Mouse (Mus musculus): Measurements from ENCODE around the gene Fance. TPM values are rescaled to one million over a fixed set of nuclear protein-coding genes. Genes with fewer than 3 reads are reported as not detected.

Fance gene
- polyA plus RNA-seq, 1 experiment = 56.8 TPM

GRCm38 (mm10) chr17:28308297-28309195 is 4.8 kb upstream of the Fance start:
- H3K9ac ChIP-seq (ENCODE audit: low read depth, poor library complexity, severe bottlenecking) = no peak overlapping the region

GRCm38 (mm10) chr17:28310831-28311230 is 2.5 kb upstream of the Fance start:
- Histone ChIP-seq H3K27ac (ENCODE audit: insufficient read depth, low read length) (no peak overlapping the region), H3K9me3 (replicated peaks; ENCODE audit: control insufficient read depth, insufficient read depth, low read length, poor library complexity, severe bottlenecking) (no peaks in the 10 kb centered on the region), H3K36me3 (ENCODE audit: control insufficient read depth, insufficient read depth, low read length, poor library complexity, severe bottlenecking) (no peaks in the 10 kb centered on the region), H3K9ac (ENCODE audit: low read depth, poor library complexity, severe bottlenecking) (no peak overlapping the region), H3K4me3 (ENCODE audit: low read depth, low read length) (no peak overlapping the region), H3K4me1 (ENCODE audit: control insufficient read depth, insufficient read depth, low read length) (peaks cover 2% of the 10 kb centered on the region), H3K27me3 (ENCODE audit: control insufficient read depth, insufficient read depth, low read length, poor library complexity, severe bottlenecking) (no peaks in the 10 kb centered on the region)
- TF ChIP-seq POLR2A (IDR thresholded peaks at IDR 0.05; ENCODE audit: insufficient read depth, low read length) = no peak
- TF ChIP-seq EP300 (IDR thresholded peaks at IDR 0.05; ENCODE audit: insufficient read depth, low read depth, low read length) = no peak
- peak; percentile 23 for TF ChIP-seq CTCF (IDR thresholded peaks at IDR 0.05; ENCODE audit: low read depth, low read length)

More at GRCm38 (mm10) chr17:28308297-28309195, 4.8 kb upstream of the Fance start:
- Histone ChIP-seq H3K36me3 (ENCODE audit: control insufficient read depth, insufficient read depth, low read length, poor library complexity, severe bottlenecking) (no peaks in the 10 kb centered on the region), H3K4me1 (ENCODE audit: control insufficient read depth, insufficient read depth, low read length) (peaks cover 4% of the 10 kb centered on the region), H3K9me3 (replicated peaks; ENCODE audit: control insufficient read depth, insufficient read depth, low read length, poor library complexity, severe bottlenecking) (no peaks in the 10 kb centered on the region), H3K27me3 (ENCODE audit: control insufficient read depth, insufficient read depth, low read length, poor library complexity, severe bottlenecking) (no peaks in the 10 kb centered on the region), H3K4me3 (ENCODE audit: low read depth, low read length) (no peak overlapping the region), H3K27ac (ENCODE audit: insufficient read depth, low read length) (no peak overlapping the region)
- TF ChIP-seq CTCF (IDR thresholded peaks at IDR 0.05; ENCODE audit: low read depth, low read length) (peak; percentile 79), POLR2A (IDR thresholded peaks at IDR 0.05; ENCODE audit: insufficient read depth, low read length) (no peak)

GRCm38 (mm10) chr17:28311366-28312132 is 1.8 kb upstream of the Fance start:
- no peak for TF ChIP-seq POLR2A (IDR thresholded peaks at IDR 0.05; ENCODE audit: insufficient read depth, low read length)
- no peak for TF ChIP-seq EP300 (IDR thresholded peaks at IDR 0.05; ENCODE audit: insufficient read depth, low read depth, low read length)
- no peak for TF ChIP-seq CTCF (IDR thresholded peaks at IDR 0.05; ENCODE audit: low read depth, low read length)
- Histone ChIP-seq H3K27ac (ENCODE audit: insufficient read depth, low read length) (no peak overlapping the region), H3K9me3 (replicated peaks; ENCODE audit: control insufficient read depth, insufficient read depth, low read length, poor library complexity, severe bottlenecking) (no peaks in the 10 kb centered on the region), H3K4me3 (ENCODE audit: low read depth, low read length) (no peak overlapping the region), H3K9ac (ENCODE audit: low read depth, poor library complexity, severe bottlenecking) (no peak overlapping the region), H3K27me3 (ENCODE audit: control insufficient read depth, insufficient read depth, low read length, poor library complexity, severe bottlenecking) (no peaks in the 10 kb centered on the region), H3K4me1 (ENCODE audit: control insufficient read depth, insufficient read depth, low read length) (peaks cover 2% of the 10 kb centered on the region), H3K36me3 (ENCODE audit: control insufficient read depth, insufficient read depth, low read length, poor library complexity, severe bottlenecking) (no peaks in the 10 kb centered on the region)

- Histone ChIP-seq H3K9me3 (replicated peaks; ENCODE audit: control insufficient read depth, insufficient read depth, low read length, poor library complexity, severe bottlenecking) (no peaks in the 10 kb centered on the region), H3K4me1 (ENCODE audit: control insufficient read depth, insufficient read depth, low read length) (peaks cover 2% of the 10 kb centered on the region), H3K27ac (ENCODE audit: insufficient read depth, low read length) (no peak overlapping the region), H3K4me3 (ENCODE audit: low read depth, low read length) (peak overlapping the region; percentile 67), H3K27me3 (ENCODE audit: control insufficient read depth, insufficient read depth, low read length, poor library complexity, severe bottlenecking) (no peaks in the 10 kb centered on the region), H3K36me3 (ENCODE audit: control insufficient read depth, insufficient read depth, low read length, poor library complexity, severe bottlenecking) (peaks cover 2% of the 10 kb centered on the region; the same call in 1 of the 2 replicates), H3K9ac (ENCODE audit: low read depth, poor library complexity, severe bottlenecking) (peak overlapping the region; percentile 49)
- TF ChIP-seq POLR2A (IDR thresholded peaks at IDR 0.05; ENCODE audit: insufficient read depth, low read length) = no peak
- peak; percentile 40 for TF ChIP-seq CTCF (IDR thresholded peaks at IDR 0.05; ENCODE audit: low read depth, low read length)
These were observed 797 bp upstream of the Fance start for GRCm38 (mm10) chr17:28312232-28313211.

- Histone ChIP-seq H3K36me3 (ENCODE audit: control insufficient read depth, insufficient read depth, low read length, poor library complexity, severe bottlenecking) (peaks cover 11% of the 10 kb centered on the region), H3K4me3 (ENCODE audit: low read depth, low read length) (peak overlapping the region; percentile 88), H3K9ac (ENCODE audit: low read depth, poor library complexity, severe bottlenecking) (peak overlapping the region; percentile 92), H3K9me3 (replicated peaks; ENCODE audit: control insufficient read depth, insufficient read depth, low read length, poor library complexity, severe bottlenecking) (no peaks in the 10 kb centered on the region), H3K27ac (ENCODE audit: insufficient read depth, low read length) (no peak overlapping the region), H3K4me1 (ENCODE audit: control insufficient read depth, insufficient read depth, low read length) (no peaks in the 10 kb centered on the region), H3K27me3 (ENCODE audit: control insufficient read depth, insufficient read depth, low read length, poor library complexity, severe bottlenecking) (no peaks in the 10 kb centered on the region)
- TF ChIP-seq EP300 (IDR thresholded peaks at IDR 0.05; ENCODE audit: insufficient read depth, low read depth, low read length) = no peak
- no peak for TF ChIP-seq POLR2A (IDR thresholded peaks at IDR 0.05; ENCODE audit: insufficient read depth, low read length)
- no peak for TF ChIP-seq CTCF (IDR thresholded peaks at IDR 0.05; ENCODE audit: low read depth, low read length)
These were observed 534 bp downstream of the Fance start for GRCm38 (mm10) chr17:28313880-28314225.

Data from ES-Bruce4 (cell line).